Mouse (Mus musculus): ENCODE measurements around the gene Gm10799.

GRCm38 (mm10) chr2:104035595-104035994 is 32.8 kb downstream of the Gm10799 start:
- no peak for TF ChIP-seq CTCF (IDR thresholded peaks at IDR 0.05; ENCODE audit: low read depth, low read length)
- TF ChIP-seq POLR2A (IDR thresholded peaks at IDR 0.05; ENCODE audit: extremely low read depth, insufficient read depth, low read length), result no peak
